Comparison of ENCODE assay signal across 18 mouse cellular contexts in the genomic region with DNA sequence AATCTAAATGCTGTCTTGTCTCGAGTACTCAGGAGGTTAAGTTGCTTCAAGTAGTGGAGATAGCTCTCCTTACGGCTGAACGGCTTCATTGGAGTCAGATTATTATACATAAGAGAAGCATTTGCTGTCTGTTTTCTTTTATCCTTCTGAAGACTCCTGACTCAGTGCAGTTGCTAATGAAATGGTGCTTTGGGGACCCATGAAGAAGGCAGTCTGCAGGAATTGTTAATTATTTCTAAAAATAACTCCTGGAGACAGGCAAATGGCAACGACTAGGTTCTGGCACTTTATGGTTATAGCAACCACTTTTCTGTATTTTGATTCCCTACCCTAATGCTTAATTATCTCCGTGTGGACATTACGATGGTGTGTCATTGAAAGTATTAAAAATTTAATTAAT.
DNase-seq lines count a peak whose midpoint lies in the region; ATAC-seq and TF ChIP-seq lines count a peak whose summit lies in the region.
"Had no signal": no experiment of that assay in that cellular context is flagged by ENCODE, and none has a peak within 500 bp of the region (broad histone marks: within the 10 kb centered on the region; RNA-seq: fewer than 3 reads in every experiment).

No protein-coding gene starts in this region.

- H3K4me3 ChIP-seq in hindbrain, embryonic 13.5 days: no peak overlapping the region
- H3K4me3 ChIP-seq in hindbrain, embryonic 10.5 days: no peak overlapping the region
- H3K4me3 ChIP-seq in midbrain, postnatal 0 days (ENCODE audit: low read depth, low read length): no peak overlapping the region
- H3K4me3 ChIP-seq in midbrain, embryonic 11.5 days (ENCODE audit: low read depth, low read length): no peak overlapping the region
- no peak overlapping the region for H3K4me3 ChIP-seq in hindbrain, postnatal 0 days (ENCODE audit: low read length)
- H3K4me3 ChIP-seq: embryonic facial prominence, embryonic 10.5 days; heart, embryonic 13.5 days had no signal

- TF ChIP-seq CTCF in midbrain, postnatal 0 days (IDR thresholded peaks at IDR 0.05): no peak
- TF ChIP-seq CTCF in hindbrain, postnatal 0 days (IDR thresholded peaks at IDR 0.05; ENCODE audit: low read depth): no peak

- no peak overlapping the region for H3K9ac ChIP-seq in hindbrain, embryonic 13.5 days
- no peak overlapping the region for H3K9ac ChIP-seq in midbrain, postnatal 0 days (replicated peaks; ENCODE audit: low read length, poor library complexity, severe bottlenecking)
- H3K9ac ChIP-seq in midbrain, embryonic 11.5 days (ENCODE audit: low read length): no peak overlapping the region
- no peak overlapping the region for H3K9ac ChIP-seq in hindbrain, postnatal 0 days (replicated peaks; ENCODE audit: low read length)
- H3K9ac ChIP-seq: forebrain, postnatal 0 days; heart, embryonic 13.5 days had no signal

- no peak for DNase-seq in hindbrain, embryonic 10.5 days (ENCODE audit: low spot score)
- peak; percentile 43 for DNase-seq in midbrain, postnatal 0 days (ENCODE audit: low spot score)
- DNase-seq in midbrain, embryonic 11.5 days (ENCODE audit: low spot score, missing footprints): no peak
- peak; percentile 16 for DNase-seq in hindbrain, postnatal 0 days (ENCODE audit: low spot score)
- no peak for DNase-seq in right cerebral cortex, adult 2 months (ENCODE audit: low spot score in 2 of 2)
- DNase-seq in cerebellum, adult 9-10 months: no peak
- DNase-seq: adrenal gland, adult 8-10 months; cerebellum, adult 18-20 months; cerebellum, postnatal 10 days; forebrain, postnatal 0 days; gastrocnemius, postnatal 14 days; heart, postnatal 10 days; heart, postnatal 4 days; kidney, adult 2 months had no signal

- ATAC-seq in hindbrain, embryonic 13.5 days (ENCODE audit: low FRiP score): no peak
- ATAC-seq in midbrain, postnatal 0 days (ENCODE audit: low FRiP score): no peak
- ATAC-seq in midbrain, embryonic 11.5 days (ENCODE audit: low FRiP score): no peak
- ATAC-seq in hindbrain, postnatal 0 days: no peak
- ATAC-seq: forebrain, postnatal 0 days; intestine, embryonic 16.5 days had no signal

- H3K9me3 ChIP-seq in hindbrain, embryonic 13.5 days: no peaks in the 10 kb centered on the region
- no peaks in the 10 kb centered on the region for H3K9me3 ChIP-seq in hindbrain, embryonic 10.5 days
- no peaks in the 10 kb centered on the region for H3K9me3 ChIP-seq in midbrain, postnatal 0 days (ENCODE audit: low read length)
- H3K9me3 ChIP-seq in midbrain, embryonic 11.5 days (ENCODE audit: control insufficient read depth, low read length): no peaks in the 10 kb centered on the region
- no peaks in the 10 kb centered on the region for H3K9me3 ChIP-seq in hindbrain, postnatal 0 days (ENCODE audit: low read length)
- H3K9me3 ChIP-seq: embryonic facial prominence, embryonic 10.5 days; heart, embryonic 13.5 days had no signal

- 70% methylated on average over 6 of the region's 6 CpGs for WGBS in hindbrain, embryonic 13.5 days
- WGBS in hindbrain, embryonic 10.5 days: 90% methylated on average over 6 of the region's 6 CpGs
- 59% methylated on average over 6 of the region's 6 CpGs for whole genome bisulfite sequencing in midbrain, postnatal 0 days
- WGBS in midbrain, embryonic 11.5 days: 87% methylated on average over 6 of the region's 6 CpGs
- WGBS in hindbrain, postnatal 0 days: 62% methylated on average over 6 of the region's 6 CpGs

- peak overlapping the region; percentile 35; the same call in 1 of the 2 replicates for H3K27ac ChIP-seq in hindbrain, embryonic 13.5 days
- no peak overlapping the region for H3K27ac ChIP-seq in hindbrain, embryonic 10.5 days
- H3K27ac ChIP-seq in midbrain, postnatal 0 days (ENCODE audit: low read depth, low read length): no peak overlapping the region
- H3K27ac ChIP-seq in midbrain, embryonic 11.5 days (ENCODE audit: low read depth, low read length): no peak overlapping the region
- no peak overlapping the region for H3K27ac ChIP-seq in hindbrain, postnatal 0 days
- H3K27ac ChIP-seq: embryonic facial prominence, embryonic 10.5 days; heart, embryonic 13.5 days had no signal

- no peaks in the 10 kb centered on the region for H3K36me3 ChIP-seq in hindbrain, embryonic 13.5 days
- H3K36me3 ChIP-seq in hindbrain, embryonic 10.5 days: peaks cover 4% of the 10 kb centered on the region; the same call in 1 of the 2 replicates
- no peaks in the 10 kb centered on the region for H3K36me3 ChIP-seq in midbrain, postnatal 0 days (ENCODE audit: insufficient read depth, low read length)
- H3K36me3 ChIP-seq in midbrain, embryonic 11.5 days (ENCODE audit: control insufficient read depth, insufficient read depth, low read length): no peaks in the 10 kb centered on the region
- H3K36me3 ChIP-seq in hindbrain, postnatal 0 days (ENCODE audit: insufficient read depth, low read length): no peaks in the 10 kb centered on the region
- H3K36me3 ChIP-seq: embryonic facial prominence, embryonic 10.5 days; heart, embryonic 13.5 days had no signal

- H3K4me2 ChIP-seq in hindbrain, embryonic 13.5 days: no peak overlapping the region
- H3K4me2 ChIP-seq in midbrain, postnatal 0 days (ENCODE audit: low read depth, low read length, poor library complexity, severe bottlenecking): no peak overlapping the region
- no peak overlapping the region for H3K4me2 ChIP-seq in midbrain, embryonic 11.5 days
- H3K4me2 ChIP-seq in hindbrain, postnatal 0 days (ENCODE audit: low read depth, low read length): no peak overlapping the region
- H3K4me2 ChIP-seq: heart, embryonic 13.5 days had no signal

- peaks cover 6% of the 10 kb centered on the region for H3K4me1 ChIP-seq in hindbrain, embryonic 13.5 days (replicated peaks)
- 0 out of 2 replicates have a peak, but pooled peaks cover 2% of the 10 kb centered on the region for H3K4me1 ChIP-seq in hindbrain, embryonic 10.5 days (replicated peaks)
- H3K4me1 ChIP-seq in midbrain, postnatal 0 days (ENCODE audit: insufficient read depth, low read length): no peaks in the 10 kb centered on the region
- no peaks in the 10 kb centered on the region for H3K4me1 ChIP-seq in midbrain, embryonic 11.5 days (ENCODE audit: control insufficient read depth, insufficient read depth, low read length)
- no peaks in the 10 kb centered on the region for H3K4me1 ChIP-seq in hindbrain, postnatal 0 days (ENCODE audit: insufficient read depth, low read length)

- H3K27me3 ChIP-seq in hindbrain, embryonic 13.5 days: no peaks in the 10 kb centered on the region
- no peaks in the 10 kb centered on the region for H3K27me3 ChIP-seq in hindbrain, embryonic 10.5 days (ENCODE audit: insufficient read depth, poor library complexity, severe bottlenecking)
- no peaks in the 10 kb centered on the region for H3K27me3 ChIP-seq in midbrain, postnatal 0 days (ENCODE audit: insufficient read depth, low read length)
- H3K27me3 ChIP-seq in midbrain, embryonic 11.5 days (ENCODE audit: control insufficient read depth, insufficient read depth, low read length): no peaks in the 10 kb centered on the region
- H3K27me3 ChIP-seq in hindbrain, postnatal 0 days (ENCODE audit: insufficient read depth, low read length): no peaks in the 10 kb centered on the region
- H3K27me3 ChIP-seq: heart, embryonic 13.5 days had no signal

Comparison
In these comparisons a context has a peak if more than half of its experiments do, and no peak if none do; other contexts are left out.
1. DNase-seq: peak in midbrain, postnatal 0 days (single experiment) and hindbrain, postnatal 0 days (single experiment); none in hindbrain, embryonic 10.5 days (single experiment), midbrain, embryonic 11.5 days (single experiment), right cerebral cortex, adult 2 months (0 of 2) and cerebellum, adult 9-10 months (single experiment).